Mouse (Mus musculus) heart, embryonic 14.5 days (tissue): ENCODE data around the gene Zfp609. TPM values are rescaled to one million over a fixed set of nuclear protein-coding genes. Genes with fewer than 3 reads are reported as not detected.
A peak's percentile ranks its signal among the peaks of the same experiment; 100 is the strongest.

Experiments
- ATAC-seq: fragments of 200-750 bp; cut with Nextera tagmentation; 2 replicates; pipeline ENCODE4 v1.8.0; 2017; ENCODE audit warnings: low read depth, moderate TSS enrichment; ENCODE audit not compliant: insufficient number of reproducible peaks, insufficient read depth, low FRiP score
- H3K27ac ChIP-seq, 2 experiments: fragments of 200-500 bp in 1 of 2; fragments of 300-500 bp in 1 of 2; sonication (generic) in 1 of 2; replicated peaks in 1 of 2; 2 replicates each; pipeline ENCODE4 v1.5.1; 2012 to 2014; ENCODE audit warnings: low read depth in 2 of 2, low read length in 2 of 2, control low read depth in 1 of 2, mild to moderate bottlenecking in 1 of 2, mixed read lengths in 1 of 2; ENCODE audit not compliant: control insufficient read depth in 1 of 2, insufficient read depth in 1 of 2
- H3K27me3 ChIP-seq: fragments of 300-500 bp; sonication (generic); 2 replicates; pipeline ENCODE4 v1.6.1; 2014; ENCODE audit warnings: mild to moderate bottlenecking, low read length, control low read depth; ENCODE audit not compliant: control insufficient read depth, insufficient read depth
- H3K36me3 ChIP-seq: fragments of 300-500 bp; sonication (generic); 2 replicates; pipeline ENCODE4 v1.6.1; 2014; ENCODE audit warnings: mild to moderate bottlenecking, control low read depth, low read length, mixed read lengths; ENCODE audit not compliant: control insufficient read depth, insufficient read depth
- H3K4me1 ChIP-seq, 2 experiments: fragments of 200-500 bp in 1 of 2; fragments of 300-500 bp in 1 of 2; sonication (generic) in 1 of 2; 2 replicates each; pipeline ENCODE4 v1.6.1; 2012 to 2014; ENCODE audit warnings: low read length in 2 of 2, control low read depth in 1 of 2, mixed read lengths in 1 of 2; ENCODE audit not compliant: control insufficient read depth in 2 of 2, insufficient read depth in 2 of 2
- H3K4me2 ChIP-seq: fragments of 300-500 bp; sonication (generic); 2 replicates; pipeline ENCODE4 v1.6.1; 2014; ENCODE audit warnings: mild to moderate bottlenecking, low read length
- H3K4me3 ChIP-seq, 2 experiments: fragments of 200-500 bp in 1 of 2; fragments of 300-500 bp in 1 of 2; sonication (generic) in 1 of 2; 2 replicates each; pipeline ENCODE4 v1.5.1; 2012 to 2014; ENCODE audit warnings: low read length in 2 of 2, mild to moderate bottlenecking in 2 of 2, control low read depth in 1 of 2, low read depth in 1 of 2, moderate library complexity in 1 of 2; ENCODE audit not compliant: control insufficient read depth in 1 of 2, insufficient read depth in 1 of 2
- H3K9ac ChIP-seq: fragments of 300-500 bp; sonication (generic); 2 replicates; pipeline ENCODE4 v1.6.1; 2014; ENCODE audit warnings: mild to moderate bottlenecking, low read length
- H3K9me3 ChIP-seq: fragments of 300-500 bp; sonication (generic); 2 replicates; pipeline ENCODE4 v1.6.1; 2016; ENCODE audit warnings: low read length, control low read depth; ENCODE audit not compliant: control insufficient read depth
- WGBS: fragments of 180-500 bp; shearing (Covaris S2); extraction: QIAGEN DNeasy Blood & Tissue Kit; methylation state at CpG from one replicate; pipeline ENCODE4 v1.1.7; 2014; 5-methylcytosine and 5-hydroxymethylcytosine counted together
- polyA plus RNA-seq: library from polyadenylated mRNA; unstranded; fragments of >200 nt; fragmentation: Nextera tagmentation; extraction: Ambion mirVana; gene quantifications from 2 replicates; pipeline ENCODE4 v1.2.1, GENCODE M21; 2014

Gene Zfp609
- polyA plus RNA-seq, 1 experiment from 2014 or later, result 6.1 TPM

DNA sequence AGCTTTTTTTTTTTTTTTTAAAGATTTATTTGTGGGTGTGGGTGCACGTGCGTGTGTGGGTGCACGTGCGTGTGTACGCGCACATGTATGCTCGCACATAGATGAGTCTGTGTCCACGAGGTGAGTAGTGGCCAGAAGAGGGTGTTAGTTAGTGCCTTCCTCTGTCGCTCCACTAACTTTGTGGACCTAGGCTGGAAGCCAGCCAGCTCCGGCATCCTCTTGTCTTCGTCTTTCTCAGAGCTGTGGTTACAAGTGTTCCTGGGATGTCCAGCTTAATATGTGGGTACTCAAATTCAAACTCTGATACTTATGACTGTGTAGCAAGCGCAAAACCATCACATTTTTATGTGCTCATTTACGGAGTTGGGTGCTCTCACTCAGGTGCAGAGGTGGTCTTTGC is 178.6 kb downstream of the Zfp609 start:
- Histone ChIP-seq H3K27ac (no peak overlapping the region), H3K9ac (no peak overlapping the region), H3K9me3 (no peaks in the 10 kb centered on the region), H3K27me3 (no peaks in the 10 kb centered on the region), H3K4me2 (no peak overlapping the region), H3K4me1 (peaks cover 38 to 66% of the 10 kb centered on the region in 2 experiments), H3K36me3 (peaks cover 13% of the 10 kb centered on the region), H3K4me3 (no peak overlapping the region)
- ATAC-seq, result no peak
- WGBS, result 76% methylated on average over 13 of the region's 13 CpGs

DNA sequence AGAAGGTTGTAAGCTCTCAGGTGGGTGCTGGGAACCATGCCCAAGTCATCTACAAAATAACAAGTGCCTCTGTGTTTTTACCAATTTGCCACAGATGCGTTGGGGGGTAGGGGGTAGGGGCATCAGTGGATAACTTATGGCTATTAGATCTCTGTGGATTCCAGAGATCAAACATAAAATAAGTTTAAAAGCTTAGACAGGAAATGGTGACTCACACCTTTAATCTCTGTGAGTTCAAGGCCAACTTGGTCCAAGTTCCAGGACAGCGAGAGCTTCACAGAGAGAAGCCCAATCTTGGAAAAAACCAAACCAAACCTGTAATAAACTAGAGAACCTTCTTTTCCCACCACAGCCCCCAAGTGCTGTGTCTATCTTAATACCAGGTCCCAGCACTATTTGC is 180.6 kb downstream of the Zfp609 start:
- Histone ChIP-seq H3K9ac (no peak overlapping the region), H3K9me3 (no peaks in the 10 kb centered on the region), H3K4me1 (peaks cover 44 to 76% of the 10 kb centered on the region in 2 experiments), H3K27me3 (no peaks in the 10 kb centered on the region), H3K36me3 (peaks cover 15% of the 10 kb centered on the region), H3K27ac (peak overlapping the region; percentile 95 to 98; a peak in 3 of 4 replicates), H3K4me3 (no peak overlapping the region), H3K4me2 (peak overlapping the region; percentile 50; the same call in 1 of the 2 replicates)
- ATAC-seq, result no peak
- WGBS, result 75% methylated on average over 2 of the region's 2 CpGs

DNA sequence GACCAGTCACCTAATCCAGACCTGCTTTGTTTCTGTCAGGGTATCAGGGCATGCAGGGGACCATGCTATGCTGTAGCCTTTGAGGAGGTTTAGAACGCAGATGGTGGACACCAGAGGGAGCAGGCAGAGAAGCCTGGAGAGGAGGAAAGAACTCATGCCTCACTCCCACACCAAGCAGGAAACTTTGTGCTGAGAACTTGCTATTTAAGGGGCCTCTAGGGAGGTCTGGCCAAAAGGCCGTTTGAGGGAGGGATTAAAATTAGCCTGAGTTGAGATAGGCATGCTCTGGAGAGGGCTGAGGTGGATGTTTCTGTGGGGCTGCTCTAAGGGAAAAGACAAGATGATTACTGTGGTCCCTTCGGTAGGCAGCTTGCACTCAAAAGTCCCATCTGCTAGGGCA is 181.4 kb downstream of the Zfp609 start:
- H3K27ac ChIP-seq, result peak overlapping the region; percentile 95 to 98
- 5% methylated on average over 3 of the region's 3 CpGs for WGBS
- H3K36me3 ChIP-seq, result peaks cover 12% of the 10 kb centered on the region
- peak overlapping the region; percentile 50 for H3K4me2 ChIP-seq
- no peak overlapping the region for H3K4me3 ChIP-seq
- peak; percentile 62 for ATAC-seq
- no peaks in the 10 kb centered on the region for H3K9me3 ChIP-seq
- peaks cover 50 to 82% of the 10 kb centered on the region in 2 experiments for H3K4me1 ChIP-seq
- H3K27me3 ChIP-seq, result no peaks in the 10 kb centered on the region
- H3K9ac ChIP-seq, result peak overlapping the region; percentile 59

DNA sequence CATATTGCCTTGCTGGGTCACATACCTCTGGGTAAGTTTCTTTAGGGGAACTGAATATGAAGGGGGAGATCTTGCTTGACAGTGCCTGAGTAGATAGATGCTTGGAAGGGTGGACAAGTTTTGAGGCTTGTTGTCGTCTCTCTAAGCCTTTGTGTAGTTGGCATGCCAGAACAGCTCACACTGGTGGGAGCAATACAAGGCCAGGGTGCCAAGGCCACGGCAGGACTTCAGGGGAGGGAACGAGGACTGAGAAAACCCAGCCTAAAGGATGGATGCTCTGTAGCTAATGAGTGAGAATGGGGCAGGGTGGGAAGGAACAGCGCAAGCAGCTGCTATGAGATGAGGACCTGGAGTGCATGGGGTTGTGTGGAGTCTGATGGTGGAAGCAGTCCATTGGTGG is 182.4 kb downstream of the Zfp609 start:
- H3K4me3 ChIP-seq, result no peak overlapping the region
- peaks cover 5% of the 10 kb centered on the region; the same call in 1 of the 2 replicates for H3K36me3 ChIP-seq
- no peaks in the 10 kb centered on the region for H3K27me3 ChIP-seq
- ATAC-seq, result no peak
- peak overlapping the region; percentile 42; the same call in 1 of the 2 replicates for H3K9ac ChIP-seq
- H3K4me2 ChIP-seq, result peak overlapping the region; percentile 50; the same call in 1 of the 2 replicates
- peak overlapping the region; percentile 95 to 98 for H3K27ac ChIP-seq
- peaks cover 50 to 82% of the 10 kb centered on the region in 2 experiments for H3K4me1 ChIP-seq
- WGBS, result 80% methylated on average over 4 of the region's 4 CpGs
- no peaks in the 10 kb centered on the region for H3K9me3 ChIP-seq

DNA sequence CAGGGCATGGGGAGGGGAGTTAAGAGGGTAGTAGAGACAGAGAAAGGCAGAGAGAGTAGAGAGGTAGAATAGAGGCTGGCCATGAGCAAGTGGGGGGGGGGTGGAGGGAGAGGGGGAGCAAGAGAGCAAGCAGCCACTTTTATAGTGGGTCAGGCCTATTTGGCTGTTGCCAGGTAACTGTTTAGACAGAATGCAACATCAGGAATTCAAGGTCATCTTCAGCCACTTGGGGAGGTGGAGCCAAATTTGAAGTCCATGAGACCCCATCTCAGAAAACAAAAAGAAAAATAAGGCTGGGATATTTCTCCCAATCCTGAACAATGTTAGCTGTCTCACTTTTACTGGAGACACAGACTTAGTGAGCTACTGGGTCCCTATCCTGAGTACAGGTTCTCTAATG is 184.8 kb downstream of the Zfp609 start:
- no peak overlapping the region for H3K4me2 ChIP-seq
- H3K4me3 ChIP-seq, result no peak overlapping the region
- H3K36me3 ChIP-seq, result peaks cover 5% of the 10 kb centered on the region; the same call in 1 of the 2 replicates
- no peaks in the 10 kb centered on the region for H3K27me3 ChIP-seq
- H3K27ac ChIP-seq, result peak overlapping the region in 1 of 2 experiments; percentile 59; a peak in 1 of 4 replicates
- peaks cover 47 to 84% of the 10 kb centered on the region in 2 experiments for H3K4me1 ChIP-seq
- no peak overlapping the region for H3K9ac ChIP-seq
- H3K9me3 ChIP-seq, result no peaks in the 10 kb centered on the region
- no peak for ATAC-seq

Other genes starting within 250 kb of the Zfp609 start
- gene Plekho2, start 247.5 kb downstream of the Zfp609 start, polyA plus RNA-seq, result 8.8 and 9.8 TPM in 2 replicates
- gene Pif1, start 240.4 kb downstream of the Zfp609 start, polyA plus RNA-seq, result 8.7 and 9.2 TPM in 2 replicates
- gene Rbpms2, start 197.9 kb downstream of the Zfp609 start, polyA plus RNA-seq, result 125 TPM in 2 replicates
- gene Oaz2, start 159.6 kb downstream of the Zfp609 start, polyA plus RNA-seq, result 210 and 223 TPM in 2 replicates
- 86.3 and 86.8 TPM in 2 replicates for gene Pclaf, start 62.7 kb upstream of the Zfp609 start, polyA plus RNA-seq
- 25.5 and 25.6 TPM in 2 replicates for gene Trip4, start 81.2 kb upstream of the Zfp609 start, polyA plus RNA-seq
- 14.8 and 14.9 TPM in 2 replicates for gene Csnk1g1, start 81.4 kb upstream of the Zfp609 start, polyA plus RNA-seq
- gene Ppib, start 232.7 kb upstream of the Zfp609 start, polyA plus RNA-seq, result 362 and 403 TPM in 2 replicates
- 1.2 and 1.6 TPM in 2 replicates for gene Snx22, start 242.2 kb upstream of the Zfp609 start, polyA plus RNA-seq